Mouse (Mus musculus): ENCODE data around the gene Camk2n1.
"Not testable (repeated sequence)": the region's sequence is repeated elsewhere in the genome, so short reads cannot be mapped to it uniquely, and the experiment has no call there.

Gene Camk2n1

GRCm38 (mm10) chr4:138453753-138454570, at the start of gene Camk2n1:
Camk2n1 (plus strand) TSS chr4:138454314.
- DNase-seq: peak; percentile 93

DNA sequence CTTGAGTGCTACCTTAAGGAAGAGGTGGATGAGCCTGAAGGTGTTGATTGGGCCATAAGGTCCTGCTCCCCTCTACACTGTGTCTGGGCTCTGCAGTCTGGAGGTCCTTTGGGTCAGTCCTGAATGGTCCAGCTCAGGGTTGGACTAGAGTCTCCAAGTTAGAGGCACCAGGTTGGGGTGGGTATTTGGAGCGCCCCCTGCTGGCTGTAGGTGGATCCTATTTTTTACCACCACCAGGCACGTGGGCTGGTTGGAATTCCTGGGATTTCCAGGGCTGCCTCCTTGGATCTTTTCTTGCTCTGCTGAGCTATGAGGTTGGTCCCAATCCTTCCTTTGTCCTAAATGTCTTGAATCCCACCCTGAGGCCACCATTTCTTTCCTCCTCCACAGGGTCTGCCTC, 49.3 kb upstream of the Camk2n1 start:
- peak; percentile 54 for DNase-seq

- no peak for DNase-seq
Observed at GRCm38 (mm10) chr4:138407479-138408194, 46.5 kb upstream of the Camk2n1 start.

DNA sequence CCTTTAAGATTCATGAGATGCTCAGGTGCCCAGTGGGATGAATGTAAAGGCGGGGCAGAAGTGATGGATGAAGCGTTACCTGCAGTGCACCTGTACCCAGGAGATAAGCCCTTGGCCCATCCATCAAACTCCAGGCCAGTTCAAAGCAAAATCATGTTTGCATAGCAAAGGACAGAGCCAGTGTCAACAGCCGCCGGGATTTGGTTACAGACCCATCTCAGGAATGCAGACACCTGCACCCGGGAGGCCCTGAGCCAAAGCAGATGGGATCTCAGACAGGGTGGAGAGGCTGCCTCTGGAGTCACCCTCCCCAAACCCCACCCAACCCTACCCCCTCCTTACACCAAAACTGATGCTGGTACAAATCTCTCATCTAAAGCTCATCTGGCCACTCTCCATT, 43.1 kb upstream of the Camk2n1 start:
- DNase-seq: no peak

DNA sequence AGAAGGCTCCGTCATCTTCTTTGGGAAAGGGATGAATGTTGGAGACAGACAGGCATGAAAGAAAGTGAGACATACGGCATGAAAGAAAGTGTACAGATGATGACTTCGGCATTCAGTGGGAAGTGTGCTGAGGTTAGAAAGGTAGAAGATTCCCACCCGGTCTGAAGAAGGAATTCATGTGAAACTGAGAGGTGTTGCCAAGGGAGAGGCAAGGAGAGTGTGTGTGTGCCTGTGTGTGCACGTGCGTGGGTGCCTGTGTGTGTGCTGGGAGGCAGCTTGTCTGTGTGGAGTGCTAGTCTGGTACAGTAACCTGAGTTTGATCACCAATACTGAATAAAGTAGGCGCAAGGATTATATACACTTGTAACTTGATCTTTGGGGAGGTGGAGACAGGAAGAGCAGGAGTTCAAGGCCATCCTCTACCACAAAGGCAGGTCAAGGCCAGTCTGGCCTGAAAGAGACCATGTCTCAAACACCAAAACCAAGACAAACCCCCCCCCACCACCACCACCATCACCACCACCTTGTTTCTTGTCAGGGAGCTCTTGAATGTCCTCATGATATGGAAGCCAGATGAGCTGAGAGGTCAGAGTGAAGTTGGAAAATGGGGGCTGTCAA, 42.5 kb upstream of the Camk2n1 start:
- no peak for DNase-seq

GRCm38 (mm10) chr4:138414725-138415124, 39.4 kb upstream of the Camk2n1 start:
- peak; percentile 81 for DNase-seq

- DNase-seq: no peak
Observed at GRCm38 (mm10) chr4:138415991-138416390, 38.1 kb upstream of the Camk2n1 start.

DNA sequence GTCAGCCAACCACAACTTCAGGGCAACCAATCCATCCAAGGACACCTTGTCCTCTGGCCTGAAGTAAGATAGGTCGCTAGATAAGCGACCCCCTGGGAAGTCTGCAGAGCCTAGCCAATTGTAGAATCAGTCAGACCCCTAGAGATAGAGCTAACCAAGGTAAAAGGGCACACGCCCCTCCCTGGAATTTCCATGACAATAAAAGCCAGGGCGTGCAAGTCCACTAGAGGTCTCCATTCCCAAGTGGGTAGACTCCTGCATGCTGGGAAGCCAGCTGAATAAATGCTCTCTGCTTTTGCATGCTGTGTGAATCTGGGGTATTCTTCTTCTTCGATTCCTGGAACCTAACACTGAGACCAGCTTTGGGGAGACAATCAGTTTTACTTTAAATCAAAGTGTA, 37.7 kb upstream of the Camk2n1 start:
- no peak for DNase-seq

DNA sequence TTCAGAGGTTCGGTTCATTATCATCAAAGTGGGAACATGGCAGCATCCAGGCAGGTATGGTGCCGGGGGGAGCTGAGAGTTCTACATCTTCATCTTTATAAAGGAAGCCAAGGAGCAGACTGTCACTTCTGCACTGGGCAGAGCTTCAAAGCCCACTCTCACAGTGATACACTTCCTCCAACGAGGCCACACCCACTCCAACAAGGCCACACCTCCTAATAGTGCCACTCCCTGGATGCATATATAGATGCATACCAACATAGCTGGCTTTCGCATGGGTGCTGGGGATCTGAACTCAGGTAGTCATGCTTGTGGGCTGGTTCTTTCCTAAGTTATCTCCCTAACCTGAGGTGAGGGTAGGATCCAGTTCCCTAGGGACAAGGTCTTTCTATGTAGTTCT, 36.2 kb upstream of the Camk2n1 start:
- DNase-seq: no peak

DNA sequence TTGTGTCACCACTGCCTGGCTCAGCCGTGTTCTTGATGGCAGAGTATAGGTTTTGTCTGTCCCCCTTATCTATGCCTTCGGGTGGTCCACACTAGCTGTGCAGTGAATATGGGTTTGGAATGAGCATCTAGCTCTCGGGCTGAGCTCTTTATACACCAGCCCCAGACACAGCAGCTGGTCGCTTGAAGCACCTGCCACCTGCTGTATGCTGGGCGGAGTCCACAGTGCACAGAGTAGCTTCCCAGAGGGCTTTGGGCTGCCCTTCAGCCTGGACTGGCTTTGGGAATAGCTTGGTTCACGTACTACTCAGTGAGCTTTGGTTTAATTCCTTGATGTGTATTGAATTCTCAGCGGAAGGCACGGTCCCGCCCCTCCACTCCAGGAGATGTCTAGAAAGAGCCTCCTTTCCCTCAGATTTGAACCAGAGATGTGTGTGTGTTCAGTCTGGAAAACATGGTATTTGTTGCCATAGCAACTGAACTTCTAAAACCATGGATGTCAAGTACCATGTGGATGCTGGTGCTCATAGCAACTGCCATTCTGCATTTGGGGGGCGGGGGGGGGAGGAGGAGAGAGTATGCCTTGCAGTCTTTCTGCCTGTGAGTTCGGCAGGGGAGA, 35.7 kb upstream of the Camk2n1 start:
- DNase-seq: peak; percentile 29

DNA sequence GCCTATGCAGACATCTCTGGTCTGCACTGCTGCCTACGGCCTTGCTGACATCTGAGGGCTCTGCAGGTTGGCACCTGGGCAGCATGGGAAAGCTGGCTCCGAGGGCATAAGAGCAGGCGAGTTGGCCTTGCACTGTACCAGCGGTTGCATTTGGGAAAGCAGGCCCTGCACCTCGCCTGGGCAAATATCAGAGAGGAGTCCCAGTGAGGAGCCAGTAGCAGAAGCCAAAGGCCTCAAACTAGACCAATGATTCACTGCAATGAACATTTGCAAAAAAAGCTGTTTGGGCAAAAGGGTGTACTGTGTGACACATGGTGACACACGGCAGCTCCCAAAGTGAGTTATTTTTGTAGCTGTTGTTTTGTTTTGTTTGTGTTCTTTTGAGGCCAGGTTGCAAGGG, 29.1 kb upstream of the Camk2n1 start:
- no peak for DNase-seq

GRCm38 (mm10) chr4:138425604-138426003, 28.5 kb upstream of the Camk2n1 start:
- DNase-seq: not testable (repeated sequence)

- peak; percentile 89 for DNase-seq
Observed at GRCm38 (mm10) chr4:138426778-138427705, 27.1 kb upstream of the Camk2n1 start.

GRCm38 (mm10) chr4:138429778-138430177, 24.3 kb upstream of the Camk2n1 start:
- peak; percentile 64 for DNase-seq

GRCm38 (mm10) chr4:138431340-138431739, 22.8 kb upstream of the Camk2n1 start:
- DNase-seq: no peak

- DNase-seq: peak; percentile 97
Observed at GRCm38 (mm10) chr4:138434347-138435316, 19.5 kb upstream of the Camk2n1 start, which contains the start of gene Mul1. Mul1 (plus strand) TSS chr4:138434671.

DNA sequence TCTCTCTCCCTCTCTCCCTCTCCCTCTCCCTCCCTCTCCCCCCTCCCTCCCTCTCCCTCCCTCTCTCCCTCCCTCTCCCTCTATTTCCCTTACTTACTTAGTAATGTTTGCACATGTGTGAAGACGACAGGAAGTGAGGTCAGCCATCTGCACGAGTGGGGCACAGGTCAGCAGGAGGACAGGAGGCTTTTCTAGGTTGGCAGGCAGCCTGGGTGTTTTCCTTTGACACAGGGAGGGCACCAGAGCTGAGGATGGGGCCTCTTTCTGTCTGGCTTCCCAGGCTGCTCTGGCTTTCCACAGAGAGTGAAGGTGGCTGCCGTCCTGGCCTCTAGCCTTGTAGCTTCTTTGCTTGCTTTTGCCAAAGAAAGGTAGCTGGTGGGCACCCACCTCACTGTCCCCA, 14.1 kb upstream of the Camk2n1 start:
- DNase-seq: no peak

DNA sequence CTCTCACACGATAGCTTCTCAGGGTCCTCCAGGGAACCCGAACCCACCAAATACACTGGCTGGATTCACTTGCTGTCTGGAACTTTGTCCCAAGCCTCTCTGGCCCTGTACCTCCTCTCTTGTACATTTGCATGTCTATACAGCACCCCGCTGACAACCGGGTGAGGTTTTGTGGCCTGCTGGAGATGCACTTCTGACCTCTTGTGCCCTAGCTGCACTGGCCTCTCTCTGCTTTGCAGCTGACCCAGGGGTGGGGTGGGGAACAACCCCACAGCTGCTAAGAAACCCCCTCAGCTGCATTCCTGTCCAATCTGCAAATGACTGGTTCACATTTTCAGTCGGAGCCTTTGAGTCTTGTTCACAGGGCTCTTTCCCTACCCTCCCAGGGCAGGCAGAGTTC, 9.2 kb upstream of the Camk2n1 start:
- no peak for DNase-seq

GRCm38 (mm10) chr4:138446981-138447380, 7.1 kb upstream of the Camk2n1 start:
- DNase-seq: peak; percentile 82

- peak; percentile 95 for DNase-seq
Observed at GRCm38 (mm10) chr4:138447387-138447786, 6.7 kb upstream of the Camk2n1 start.
